In genomic region chr10:71239479-71240120, GRCm38 (mm10) we compare ENCODE assay signal across 8 mouse cellular contexts. TPM values are rescaled to one million over a fixed set of nuclear protein-coding genes. Genes with fewer than 3 reads are reported as not detected.
DNase-seq lines count a peak whose midpoint lies in the region; ATAC-seq and TF ChIP-seq lines count a peak whose summit lies in the region.
"Had no signal": no experiment of that assay in that cellular context is flagged by ENCODE, and none has a peak within 500 bp of the region (broad histone marks: within the 10 kb centered on the region; RNA-seq: fewer than 3 reads in every experiment).

No protein-coding gene starts in this region.

- WGBS in thymus, adult 2 months, result 4% methylated on average over 6 of the region's 6 CpGs
- WGBS in lung, postnatal 0 days, result 31% methylated on average over 6 of the region's 6 CpGs
- WGBS in forebrain, embryonic 14.5 days, result 69% methylated on average over 6 of the region's 6 CpGs
- WGBS in midbrain, embryonic 10.5 days, result 78% methylated on average over 6 of the region's 6 CpGs

- H3K4me3 ChIP-seq in thymus, adult 2 months (ENCODE audit: control insufficient read depth, insufficient read depth, low read length), result no peak overlapping the region
- peak overlapping the region; percentile 56 for H3K4me3 ChIP-seq in bone marrow macrophage, adult 2 months (ENCODE audit: insufficient read depth, low read length)
- H3K4me3 ChIP-seq in lung, postnatal 0 days (ENCODE audit: low read depth, low read length), result 0 out of 2 replicates have a peak overlapping the region, but pooled peaks have one; percentile 14
- H3K4me3 ChIP-seq in forebrain, embryonic 14.5 days (ENCODE audit: low read depth, low read length), result no peak overlapping the region
- H3K4me3 ChIP-seq in midbrain, embryonic 10.5 days, result no peak overlapping the region
- H3K4me3 ChIP-seq: embryonic facial prominence, embryonic 13.5 days had no signal

- DNase-seq in thymus, adult 2 months, result peak; percentile 43
- DNase-seq in thymus, postnatal 4 days, result no peak
- DNase-seq in lung, postnatal 0 days (ENCODE audit: low spot score), result peak; percentile 51
- no peak for DNase-seq in forebrain, embryonic 14.5 days (ENCODE audit: low spot score)
- DNase-seq in urinary bladder, postnatal 10 days (ENCODE audit: low spot score), result no peak
- DNase-seq in midbrain, embryonic 10.5 days (ENCODE audit: low spot score), result no peak

- no peaks in the 10 kb centered on the region for H3K27me3 ChIP-seq in thymus, adult 2 months (ENCODE audit: control insufficient read depth, insufficient read depth, low read length)
- H3K27me3 ChIP-seq in lung, postnatal 0 days (replicated peaks; ENCODE audit: insufficient read depth, low read length), result no peaks in the 10 kb centered on the region
- no peaks in the 10 kb centered on the region for H3K27me3 ChIP-seq in forebrain, embryonic 14.5 days (replicated peaks; ENCODE audit: control insufficient read depth, insufficient read depth, low read length)
- no peaks in the 10 kb centered on the region for H3K27me3 ChIP-seq in midbrain, embryonic 10.5 days (ENCODE audit: low read depth, poor library complexity, severe bottlenecking)
- H3K27me3 ChIP-seq: embryonic facial prominence, embryonic 13.5 days had no signal

- H3K36me3 ChIP-seq in thymus, adult 2 months (ENCODE audit: control insufficient read depth, insufficient read depth, low read length), result peaks cover 7% of the 10 kb centered on the region
- H3K36me3 ChIP-seq in lung, postnatal 0 days (ENCODE audit: insufficient read depth, low read length), result no peaks in the 10 kb centered on the region
- H3K36me3 ChIP-seq in forebrain, embryonic 14.5 days (ENCODE audit: control insufficient read depth, insufficient read depth, low read length), result peaks cover 8% of the 10 kb centered on the region; the same call in 1 of the 2 replicates
- peaks cover 14% of the 10 kb centered on the region for H3K36me3 ChIP-seq in midbrain, embryonic 10.5 days

- H3K4me1 ChIP-seq in thymus, adult 2 months (replicated peaks; ENCODE audit: control insufficient read depth, insufficient read depth, low read length), result peaks cover 5% of the 10 kb centered on the region
- H3K4me1 ChIP-seq in bone marrow macrophage, adult 2 months (ENCODE audit: control insufficient read depth, insufficient read depth, low read length), result peaks cover 2% of the 10 kb centered on the region
- 0 out of 2 replicates have a peak, but pooled peaks cover 4% of the 10 kb centered on the region for H3K4me1 ChIP-seq in lung, postnatal 0 days (ENCODE audit: insufficient read depth, low read depth, low read length)
- peaks cover 3% of the 10 kb centered on the region; the same call in 1 of the 2 replicates for H3K4me1 ChIP-seq in forebrain, embryonic 14.5 days (ENCODE audit: control insufficient read depth, insufficient read depth, low read length)
- peaks cover 13% of the 10 kb centered on the region for H3K4me1 ChIP-seq in midbrain, embryonic 10.5 days

- no peak overlapping the region for H3K9ac ChIP-seq in lung, postnatal 0 days (replicated peaks; ENCODE audit: low read depth)
- no peak overlapping the region for H3K9ac ChIP-seq in forebrain, embryonic 14.5 days (ENCODE audit: low read length)

- TF ChIP-seq CTCF in thymus, adult 2 months (IDR thresholded peaks at IDR 0.05; ENCODE audit: borderline replicate concordance, control insufficient read depth, extremely low read depth, insufficient read depth, low read length, poor library complexity), result no peak
- no peak for TF ChIP-seq CTCF in bone marrow macrophage, adult 2 months (IDR thresholded peaks at IDR 0.05; ENCODE audit: low read depth, low read length)
- TF ChIP-seq CTCF in lung, postnatal 0 days (IDR thresholded peaks at IDR 0.05), result no peak

- no peak for ATAC-seq in lung, postnatal 0 days
- ATAC-seq in forebrain, embryonic 14.5 days, result no peak

- peak overlapping the region; percentile 25; the same call in 1 of the 2 replicates for H3K4me2 ChIP-seq in lung, postnatal 0 days (replicated peaks; ENCODE audit: low read depth, low read length)
- H3K4me2 ChIP-seq in forebrain, embryonic 14.5 days (ENCODE audit: low read length), result no peak overlapping the region
- H3K4me2 ChIP-seq: embryonic facial prominence, embryonic 13.5 days had no signal

- TF ChIP-seq EP300 in lung, postnatal 0 days (IDR thresholded peaks at IDR 0.05), result no peak

- no peak overlapping the region; the same call in 1 of the 2 replicates for H3K27ac ChIP-seq in thymus, adult 2 months (ENCODE audit: control insufficient read depth, insufficient read depth, low read length)
- peak overlapping the region; percentile 11; the same call in 1 of the 2 replicates for H3K27ac ChIP-seq in bone marrow macrophage, adult 2 months (ENCODE audit: insufficient read depth, low read depth, low read length)
- no peak overlapping the region for H3K27ac ChIP-seq in lung, postnatal 0 days (ENCODE audit: low read length)
- no peak overlapping the region for H3K27ac ChIP-seq in forebrain, embryonic 14.5 days (ENCODE audit: low read depth, low read length)
- no peak overlapping the region for H3K27ac ChIP-seq in midbrain, embryonic 10.5 days (replicated peaks)
- H3K27ac ChIP-seq: embryonic facial prominence, embryonic 13.5 days had no signal

- no peaks in the 10 kb centered on the region for H3K9me3 ChIP-seq in lung, postnatal 0 days (ENCODE audit: low read length)
- H3K9me3 ChIP-seq in forebrain, embryonic 14.5 days (replicated peaks; ENCODE audit: control insufficient read depth, low read length), result no peaks in the 10 kb centered on the region
- no peaks in the 10 kb centered on the region for H3K9me3 ChIP-seq in midbrain, embryonic 10.5 days (replicated peaks)
- H3K9me3 ChIP-seq: embryonic facial prominence, embryonic 13.5 days had no signal

- TF ChIP-seq POLR2A in thymus, adult 2 months (IDR thresholded peaks at IDR 0.05; ENCODE audit: control insufficient read depth, extremely low read depth, insufficient read depth, low read length, poor library complexity), result no peak
- no peak for TF ChIP-seq POLR2A in bone marrow macrophage, adult 2 months (IDR thresholded peaks at IDR 0.05; ENCODE audit: borderline replicate concordance, low read depth, low read length)

RNA-seq across cellular contexts. Expression of gene Tfam, which starts 1.5 kb away (rescaled TPM):
- polyA plus RNA-seq in thymus, adult 2 months (2012; rRNA removed), result 12.4 and 12.6 TPM in 2 replicates
- polyA plus RNA-seq in bone marrow macrophage, adult 2 months (2012; ENCODE audit: insufficient read depth, insufficient read length, missing spikeins), result 33.5 and 34.4 TPM in 2 replicates
- 26.6 and 29.4 TPM in 2 replicates for polyA plus RNA-seq in lung, postnatal 0 days (2015; fragmentation: Nextera tagmentation; extraction: Ambion mirVana)
- polyA plus RNA-seq in forebrain, embryonic 14.5 days (2014; fragmentation: Nextera tagmentation; extraction: Ambion mirVana), result 56.8 and 67.0 TPM in 2 replicates
- 74.9 and 85.2 TPM in 2 replicates for polyA plus RNA-seq in midbrain, embryonic 10.5 days (2016; fragmentation: Nextera tagmentation; extraction: Ambion mirVana)

RNA-seq across cellular contexts. Expression of gene Ube2d1, which starts 45.5 kb away (rescaled TPM):
- 87.8 and 90.4 TPM in 2 replicates for polyA plus RNA-seq in thymus, adult 2 months (2012; rRNA removed)
- 54.5 and 57.7 TPM in 2 replicates for polyA plus RNA-seq in bone marrow macrophage, adult 2 months (2012; ENCODE audit: insufficient read depth, insufficient read length, missing spikeins)
- 31.9 and 33.6 TPM in 2 replicates for polyA plus RNA-seq in lung, postnatal 0 days (2015; fragmentation: Nextera tagmentation; extraction: Ambion mirVana)
- polyA plus RNA-seq in forebrain, embryonic 14.5 days (2014; fragmentation: Nextera tagmentation; extraction: Ambion mirVana), result 239 and 264 TPM in 2 replicates
- 100 and 117 TPM in 2 replicates for polyA plus RNA-seq in midbrain, embryonic 10.5 days (2016; fragmentation: Nextera tagmentation; extraction: Ambion mirVana)

Comparison
In these comparisons a context has a peak if more than half of its experiments do, and no peak if none do; other contexts are left out.
1. DNase-seq: peak in thymus, adult 2 months (single experiment) and lung, postnatal 0 days (single experiment); none in thymus, postnatal 4 days (single experiment), forebrain, embryonic 14.5 days (single experiment), urinary bladder, postnatal 10 days (single experiment) and midbrain, embryonic 10.5 days (single experiment).
2. H3K4me3 ChIP-seq: peak in bone marrow macrophage, adult 2 months (single experiment) and lung, postnatal 0 days (single experiment); none in thymus, adult 2 months (single experiment), forebrain, embryonic 14.5 days (single experiment) and midbrain, embryonic 10.5 days (single experiment).